Mouse (Mus musculus) MEL (cell line): ENCODE measurements at regions not wholly inside any gene's neighbourhood (a gene's known extent, or its start where the extent isn't known, plus 50 kb on each side); places are given as distances from the start of the nearest gene placed in this dataset.

ENCODE experiments used
- CHD1 ChIP-seq: IDR thresholded peaks from 2 replicates; pipeline ENCODE4 v1.6.1; 2012; ENCODE audit warnings: low read depth, mild to moderate bottlenecking, inconsistent platforms, low read length, improper control_type of control experiment
- CTCF ChIP-seq, 3 experiments: IDR thresholded peaks in 2 of 3; conservative IDR thresholded peaks in 1 of 3; 2 replicates each; pipeline ENCODE4 v1.5.1; 2011 to 2012; ENCODE audit warnings: low read length in 3 of 3, low read depth in 2 of 3, mild to moderate bottlenecking in 2 of 3, improper control_type of control experiment in 1 of 3, inconsistent platforms in 1 of 3, mixed read lengths in 1 of 3, moderate library complexity in 1 of 3; ENCODE audit not compliant: control insufficient read depth in 1 of 3, insufficient read depth in 1 of 3, poor library complexity in 1 of 3, severe bottlenecking in 1 of 3
- ETS1 ChIP-seq: IDR thresholded peaks from 2 replicates; pipeline ENCODE4 v1.6.1; 2012; ENCODE audit warnings: low read depth, mild to moderate bottlenecking, inconsistent platforms, low read length, improper control_type of control experiment, moderate library complexity
- JUND ChIP-seq: IDR thresholded peaks from 2 replicates; pipeline ENCODE4 v1.6.1; 2011; ENCODE audit warnings: low read depth, mild to moderate bottlenecking, improper control_type of control experiment, low read length
- MAX ChIP-seq: IDR thresholded peaks from 2 replicates; pipeline ENCODE4 v1.6.1; 2011; ENCODE audit warnings: low read length, improper control_type of control experiment
- MEF2A ChIP-seq: IDR thresholded peaks from 2 replicates; pipeline ENCODE4 v1.6.1; 2014; ENCODE audit warnings: low read depth, mild to moderate bottlenecking, inconsistent platforms, low read length, improper control_type of control experiment; ENCODE audit not compliant: poor library complexity, insufficient replicate concordance, severe bottlenecking; ENCODE audit errors: extremely low read depth
- MYC ChIP-seq: IDR thresholded peaks from 2 replicates; pipeline ENCODE4 v1.6.1; 2011; ENCODE audit warnings: low read depth, mild to moderate bottlenecking, low read length, improper control_type of control experiment, moderate library complexity
- NRF1 ChIP-seq: IDR thresholded peaks from 2 replicates; pipeline ENCODE4 v1.6.1; 2014; ENCODE audit warnings: low read depth, mild to moderate bottlenecking, inconsistent platforms, low read length, improper control_type of control experiment, moderate library complexity; ENCODE audit not compliant: poor library complexity, insufficient read depth, severe bottlenecking
- POLR2A ChIP-seq, 2 experiments: IDR thresholded peaks; 2 replicates each; pipeline ENCODE4 v1.6.1; 2011 to 2012; ENCODE audit warnings: low read length in 2 of 2, mild to moderate bottlenecking in 2 of 2, control low read depth in 1 of 2, improper control_type of control experiment in 1 of 2, low read depth in 1 of 2, moderate library complexity in 1 of 2; ENCODE audit not compliant: control insufficient read depth in 1 of 2, insufficient read depth in 1 of 2, poor library complexity in 1 of 2
- RCOR1 ChIP-seq: IDR thresholded peaks from 2 replicates; pipeline ENCODE4 v1.6.1; 2012; ENCODE audit warnings: low read depth, mild to moderate bottlenecking, inconsistent platforms, low read length, improper control_type of control experiment
- ZKSCAN1 ChIP-seq: IDR thresholded peaks from 2 replicates; pipeline ENCODE4 v1.6.1; 2012; ENCODE audit warnings: low read depth, mild to moderate bottlenecking, inconsistent platforms, low read length, improper control_type of control experiment, moderate library complexity

DNA sequence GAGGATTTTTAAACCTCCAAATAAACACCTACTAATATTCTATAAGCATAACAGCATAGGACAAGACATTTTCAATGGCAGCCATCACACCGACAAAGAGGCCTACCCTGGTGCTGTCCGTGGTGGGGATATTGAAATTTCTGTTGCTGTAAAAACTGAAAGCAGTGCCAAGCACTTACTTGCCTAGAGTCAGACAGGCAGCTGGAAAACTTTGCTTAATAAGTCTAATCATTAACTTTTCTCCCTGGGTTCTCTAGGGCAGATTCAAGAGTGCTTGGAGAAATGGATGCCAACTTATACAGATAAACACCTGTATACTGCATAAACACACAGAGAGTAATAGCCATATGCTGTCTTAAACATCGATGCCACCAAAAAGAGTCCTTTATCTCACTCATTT is 192.3 kb upstream of the Ddx18 start:
- TF ChIP-seq MEF2A = no peak
- TF ChIP-seq RCOR1 = no peak
- no peak for TF ChIP-seq MAX
- TF ChIP-seq CTCF (IDR thresholded peaks at IDR 0.05 in 2 of 3, conservative IDR thresholded peaks at IDR 0.05 in 1 of 3; ENCODE audit: control insufficient read depth in 1 of 3, insufficient read depth in 1 of 3, low read depth in 2 of 3, low read length in 3 of 3, poor library complexity in 1 of 3, severe bottlenecking in 1 of 3) = no peak
- TF ChIP-seq CHD1 = no peak
- no peak for TF ChIP-seq POLR2A (IDR thresholded peaks at IDR 0.05; ENCODE audit: control insufficient read depth in 1 of 2, insufficient read depth in 1 of 2, low read depth in 1 of 2, low read length in 2 of 2, poor library complexity in 1 of 2)
- no peak for TF ChIP-seq NRF1
- TF ChIP-seq ZKSCAN1 = no peak
- no peak for TF ChIP-seq ETS1
- TF ChIP-seq MYC = no peak
- no peak for TF ChIP-seq JUND
